Mouse (Mus musculus) kidney, postnatal 4 days (tissue): Measurements from ENCODE around the gene Ptrh1.

Experiments
- DNase-seq, 2 experiments: peaks; one replicate each; pipeline ENCODE4 v3.0.0; 2021; ENCODE audit warnings: mixed read lengths in 2 of 2

The Ptrh1 gene

DNA sequence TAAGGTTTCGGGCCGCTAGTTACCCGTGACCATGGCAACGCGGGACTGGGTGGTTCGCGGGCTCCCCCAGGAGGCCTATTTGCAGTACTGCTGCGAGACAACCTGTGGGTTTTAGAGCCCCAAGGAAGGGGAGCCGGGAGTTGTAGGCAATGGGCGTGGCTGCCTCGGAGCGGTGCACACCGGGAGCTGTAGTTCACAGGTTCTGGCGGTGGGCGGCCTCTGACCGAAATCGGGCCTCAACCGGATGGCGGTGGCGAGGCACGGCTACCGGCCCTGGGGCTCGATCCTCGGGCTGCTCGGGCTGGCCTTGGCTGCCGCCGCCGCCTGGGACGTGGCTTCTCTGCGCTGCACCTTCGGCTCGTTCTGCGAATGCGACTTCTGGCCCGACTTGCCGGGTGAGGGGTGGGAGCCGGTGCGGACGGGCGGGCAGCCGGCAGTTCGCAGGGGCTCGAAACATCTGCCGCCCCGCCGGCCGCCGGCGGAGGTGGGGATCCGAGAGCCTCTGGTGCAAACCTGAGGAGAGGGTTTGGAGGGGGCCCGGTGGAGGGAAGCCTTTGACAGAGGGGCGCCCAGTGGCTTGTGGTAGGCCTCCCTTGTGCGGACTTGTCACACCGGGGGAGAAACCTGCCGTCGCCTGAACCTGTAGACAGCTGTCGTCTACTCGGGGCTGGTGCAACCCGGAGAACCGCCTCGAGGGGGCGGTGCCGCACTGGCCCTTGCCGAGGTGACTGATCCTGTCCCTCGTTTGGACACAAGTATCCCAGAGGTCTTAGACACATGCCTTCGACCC is 18.3 kb upstream of the Ptrh1 start, which contains the start of gene Tor2a:
Gene Tor2a, plus strand, starts transcription at position 179 of the 790 bp plus-strand sequence.
- DNase-seq = peak; percentile 98

DNA sequence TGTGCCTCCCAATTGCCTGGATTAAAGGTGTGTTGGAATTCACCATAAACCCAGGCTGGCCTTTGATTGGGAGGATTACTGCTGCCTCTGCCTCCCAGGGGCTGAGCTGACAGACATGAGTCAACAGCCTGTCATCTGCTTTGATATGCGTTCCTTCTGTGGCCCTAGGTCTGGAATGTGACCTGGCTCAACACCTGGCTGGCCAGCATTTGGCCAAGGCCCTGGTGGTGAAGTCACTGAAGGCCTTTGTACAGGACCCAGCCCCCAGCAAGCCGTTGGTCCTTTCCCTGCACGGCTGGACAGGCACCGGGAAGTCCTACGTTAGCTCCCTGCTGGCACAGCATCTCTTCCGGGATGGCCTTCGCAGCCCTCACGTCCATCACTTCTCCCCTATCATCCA is 17.1 kb upstream of the Ptrh1 start:
- DNase-seq = peak in 1 of 2 experiments; percentile 37

DNA sequence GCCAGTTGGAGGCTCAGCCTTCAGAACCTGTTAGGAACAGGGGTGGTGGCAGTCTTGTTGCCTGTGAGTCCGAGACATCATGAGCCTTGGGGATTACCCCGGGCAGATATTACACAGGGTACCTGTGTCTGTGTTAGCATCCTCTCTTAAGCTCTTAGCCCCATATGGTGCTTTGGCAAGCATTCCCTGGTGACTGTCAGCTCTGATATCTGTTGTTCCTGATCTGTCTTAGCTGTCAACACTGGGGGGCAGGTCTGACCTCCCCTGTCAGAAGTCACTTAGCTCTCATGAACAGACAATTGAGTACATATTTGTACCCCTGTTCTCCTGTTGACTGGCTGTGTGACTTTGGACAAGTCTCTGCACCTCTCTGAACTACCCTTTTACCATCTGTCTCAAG is 16.6 kb upstream of the Ptrh1 start:
- DNase-seq = no peak

DNA sequence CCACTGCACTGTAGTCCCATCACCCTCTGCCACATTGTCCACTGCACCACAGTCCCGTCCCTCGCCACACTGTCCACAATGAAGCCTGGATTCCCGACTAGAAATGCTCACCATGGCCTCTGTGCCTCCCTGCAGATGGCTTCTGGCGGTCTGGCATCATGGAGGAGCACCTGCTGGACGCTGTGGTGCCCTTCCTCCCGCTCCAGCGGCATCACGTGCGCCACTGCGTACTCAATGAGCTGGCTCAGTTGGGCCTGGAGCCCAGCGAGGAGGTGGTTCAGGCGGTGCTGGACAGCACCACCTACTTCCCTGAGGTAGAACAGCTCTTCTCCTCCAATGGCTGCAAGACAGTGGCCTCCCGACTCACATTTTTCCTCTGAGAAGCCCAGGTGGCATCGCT is 14.2 kb upstream of the Ptrh1 start:
- DNase-seq = no peak

DNA sequence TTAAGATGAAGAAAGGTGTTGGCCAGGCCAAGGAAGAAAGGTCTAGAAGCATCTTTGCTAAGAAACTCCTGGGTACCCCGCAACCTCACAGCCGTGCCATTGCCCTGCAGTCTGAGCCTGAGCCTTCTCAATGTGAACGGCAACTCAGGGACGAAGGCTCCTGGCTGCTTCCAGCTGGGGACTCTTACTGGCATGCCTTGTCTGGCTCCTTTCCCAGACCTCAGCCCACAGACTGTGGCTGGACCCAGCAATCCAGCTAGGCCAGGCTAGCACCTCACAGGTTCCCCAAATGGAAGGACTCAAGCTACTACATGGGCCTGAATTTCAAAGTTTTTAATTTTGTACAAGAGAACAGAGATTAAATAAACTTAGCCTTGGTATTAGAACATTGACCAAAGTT is 13.7 kb upstream of the Ptrh1 start:
- no peak for DNase-seq

DNA sequence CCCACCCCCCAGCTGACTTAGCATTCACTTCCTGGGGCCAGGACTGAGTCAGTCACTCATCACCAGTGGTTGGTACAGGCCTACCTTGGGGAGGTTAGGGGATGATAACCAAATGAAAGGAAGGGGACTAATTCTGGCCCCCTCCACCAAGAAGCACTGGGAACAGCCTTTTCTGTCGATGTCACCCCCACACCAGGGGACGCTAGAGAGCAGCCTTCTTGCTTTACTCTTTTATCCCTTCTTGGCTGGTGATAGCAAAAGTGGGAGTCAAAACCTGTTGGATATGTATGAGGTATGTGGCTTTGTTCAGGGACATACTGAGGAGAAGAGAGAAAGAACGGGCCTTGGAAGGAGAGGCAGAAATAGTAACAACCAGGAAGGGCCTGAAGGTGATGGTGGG is 12.2 kb upstream of the Ptrh1 start:
- no peak for DNase-seq

DNA sequence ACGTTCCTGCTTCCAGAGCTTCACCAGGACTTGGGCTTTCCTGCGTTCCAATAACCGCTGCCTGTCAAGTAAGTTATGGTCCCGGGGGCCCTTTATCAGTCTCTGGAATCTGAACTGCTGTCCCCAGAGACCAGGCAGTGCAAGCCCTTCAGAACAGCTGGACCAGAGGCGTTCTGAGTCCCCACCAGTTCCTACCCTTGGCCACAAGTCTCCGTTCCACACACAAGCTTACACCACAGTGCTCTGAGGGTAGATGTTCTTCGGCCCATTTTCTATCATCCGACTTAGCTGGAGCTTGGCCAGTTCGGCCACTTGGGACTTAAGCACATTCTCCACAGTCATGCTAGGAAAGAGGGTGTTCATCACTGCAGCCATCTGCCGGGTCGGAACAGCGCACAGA is 8.3 kb upstream of the Ptrh1 start:
- peak in 1 of 2 experiments; percentile 42 for DNase-seq

DNA sequence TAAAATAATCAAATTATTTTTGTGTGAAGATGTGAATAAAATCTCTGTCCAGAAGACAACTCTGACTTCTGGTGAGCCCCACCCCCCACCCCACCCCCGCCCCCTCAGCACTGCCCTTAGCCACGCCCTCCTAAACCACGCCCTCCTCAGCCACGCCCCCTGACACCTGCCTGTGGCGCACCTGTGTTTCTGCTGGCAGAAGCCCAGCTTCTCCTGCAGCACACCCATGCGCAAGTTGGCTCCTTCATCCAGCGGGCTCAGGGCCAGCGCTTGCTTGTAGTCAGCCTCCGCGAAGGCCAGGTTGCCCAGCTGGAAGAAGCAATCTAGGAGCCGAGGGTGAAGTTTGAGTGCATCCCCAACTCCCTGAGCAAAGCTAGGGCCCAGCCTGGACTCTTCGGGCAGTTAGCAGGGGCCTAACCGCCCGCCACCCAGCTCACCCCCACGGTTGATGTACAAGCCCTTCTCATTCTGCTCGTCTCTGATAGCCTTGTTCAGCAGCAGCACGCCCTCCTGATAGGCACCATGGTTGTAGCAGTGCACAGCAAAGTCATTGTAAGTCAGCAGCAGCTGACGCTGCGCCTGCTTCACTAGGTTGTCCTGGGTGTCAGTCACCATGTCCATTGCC is 6.8 kb upstream of the Ptrh1 start:
- peak; percentile 66 to 71 for DNase-seq

DNA sequence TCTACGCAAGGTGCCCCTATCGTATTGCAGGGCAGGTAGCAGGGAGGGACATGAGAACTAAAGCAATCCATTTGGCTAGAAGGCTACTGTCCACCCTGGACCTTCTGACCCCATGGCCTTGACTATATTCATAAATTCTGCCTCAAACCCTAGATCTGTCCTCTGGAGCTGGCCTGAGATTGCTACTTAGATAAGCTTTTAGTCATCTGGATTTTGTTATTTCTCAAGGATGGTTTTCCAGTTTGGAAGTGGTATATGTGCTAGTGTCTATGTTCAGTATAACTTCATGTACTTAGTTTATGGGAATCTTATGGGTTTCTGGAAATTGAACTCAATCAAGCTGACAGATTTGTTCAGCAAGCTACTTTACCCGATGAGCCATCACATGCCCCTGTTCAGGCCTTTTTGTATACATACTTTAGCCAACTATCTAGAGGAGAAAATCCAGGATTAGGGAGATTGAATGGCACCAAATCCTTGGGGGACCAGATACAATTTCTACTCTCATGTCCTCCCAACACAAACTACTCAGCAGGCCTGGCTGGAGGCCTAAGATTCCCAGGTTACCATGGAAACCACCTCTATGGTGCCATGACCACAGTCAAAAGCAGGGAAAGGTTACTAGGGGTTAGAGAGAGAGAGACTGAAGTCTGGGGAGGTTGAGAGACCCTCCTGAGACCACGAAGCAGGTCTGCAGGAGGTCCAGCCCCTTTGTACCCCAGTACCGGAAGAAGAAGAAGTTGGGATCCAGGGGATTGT is 6.1 kb upstream of the Ptrh1 start:
- no peak for DNase-seq

DNA sequence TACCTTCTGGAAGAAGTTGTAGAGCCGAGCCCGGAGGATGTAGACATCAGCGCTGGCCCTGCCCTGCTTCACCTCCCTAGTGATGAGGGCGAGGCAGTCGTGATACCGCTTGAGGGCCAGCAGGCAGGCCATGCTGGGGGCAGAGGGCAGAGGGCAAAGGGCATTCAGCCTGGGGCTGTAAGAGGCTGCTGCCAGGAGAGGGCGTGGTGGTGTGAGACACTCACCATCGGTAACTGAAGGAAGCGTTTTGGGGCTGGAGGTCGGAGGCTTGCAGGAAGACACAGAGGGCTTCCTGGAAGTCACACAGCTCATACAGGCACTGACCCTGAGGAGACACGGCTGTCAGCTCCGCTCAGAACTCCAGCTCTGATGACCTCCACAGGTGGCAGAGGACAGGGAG is 3.7 kb upstream of the Ptrh1 start:
- peak in 1 of 2 experiments; percentile 54 for DNase-seq

DNA sequence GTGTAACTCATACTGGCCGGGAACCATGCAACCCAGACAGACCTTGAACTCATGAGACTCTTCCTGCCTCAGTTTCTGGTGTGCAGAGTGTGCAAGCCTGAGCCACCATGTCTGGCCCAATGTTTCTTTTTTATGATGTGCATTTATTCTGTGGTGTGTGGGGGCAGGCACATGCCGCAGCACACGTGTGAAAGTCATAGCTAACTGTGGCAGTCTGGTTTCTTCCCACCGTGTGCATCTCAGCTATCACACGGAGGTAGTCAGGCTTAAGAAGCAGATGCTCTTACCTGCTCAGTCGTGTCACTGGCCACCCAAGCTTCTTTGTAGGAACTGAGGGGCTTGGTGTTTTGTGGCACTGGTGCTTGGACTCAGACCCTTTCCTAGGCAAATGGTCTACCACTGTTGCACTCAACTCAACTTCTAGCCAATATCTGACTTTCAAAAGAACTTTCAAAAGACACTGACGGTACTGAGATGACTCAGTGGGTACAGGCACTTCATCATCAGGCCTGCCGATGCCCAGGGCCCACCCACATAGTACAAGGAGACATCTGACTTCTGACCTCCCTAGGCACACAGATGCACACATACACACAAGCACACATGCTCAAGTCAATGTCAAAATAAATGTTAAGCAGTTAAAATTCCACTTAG is 2.8 kb upstream of the Ptrh1 start:
- DNase-seq = no peak

DNA sequence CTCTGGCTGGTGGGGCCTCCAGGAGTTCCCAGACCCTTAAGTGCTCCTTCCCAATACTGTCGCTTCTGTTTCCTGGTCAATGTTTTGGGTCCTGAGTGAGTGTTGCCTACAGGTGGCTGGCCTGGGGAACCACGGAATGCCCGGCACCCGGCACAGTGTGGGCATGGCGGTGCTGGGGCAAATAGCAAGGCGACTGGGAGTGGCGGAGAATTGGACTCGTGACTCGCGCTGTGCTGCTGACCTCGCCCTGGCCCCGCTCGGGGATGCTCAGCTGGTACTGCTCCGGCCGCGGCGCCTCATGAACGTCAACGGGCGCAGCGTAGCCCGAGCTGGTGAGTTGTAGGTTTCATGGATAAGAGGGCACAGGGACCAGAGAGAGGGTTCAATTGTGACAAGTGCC is 606 bp downstream of the Ptrh1 start:
- DNase-seq = no peak

DNA sequence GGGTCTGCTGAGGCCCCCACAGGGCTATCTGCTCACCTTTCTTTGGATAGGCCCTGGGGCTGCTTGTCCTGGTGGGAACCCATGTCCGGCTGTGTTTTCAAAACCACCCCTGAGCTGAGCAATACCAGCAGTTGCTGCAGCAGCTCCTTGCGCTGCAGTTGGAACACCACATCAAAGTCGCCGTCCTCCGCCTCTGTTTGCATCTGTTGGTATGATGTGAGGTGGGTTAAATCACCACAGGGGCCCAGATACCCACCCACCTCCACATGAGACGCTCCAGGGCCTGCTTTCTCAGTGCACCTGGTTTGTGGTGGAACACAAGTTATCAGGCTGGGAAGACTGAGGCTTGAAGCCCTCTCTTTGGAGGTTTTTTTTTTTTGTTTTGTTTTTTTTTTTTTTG is 2.5 kb downstream of the Ptrh1 start:
- no peak for DNase-seq

DNA sequence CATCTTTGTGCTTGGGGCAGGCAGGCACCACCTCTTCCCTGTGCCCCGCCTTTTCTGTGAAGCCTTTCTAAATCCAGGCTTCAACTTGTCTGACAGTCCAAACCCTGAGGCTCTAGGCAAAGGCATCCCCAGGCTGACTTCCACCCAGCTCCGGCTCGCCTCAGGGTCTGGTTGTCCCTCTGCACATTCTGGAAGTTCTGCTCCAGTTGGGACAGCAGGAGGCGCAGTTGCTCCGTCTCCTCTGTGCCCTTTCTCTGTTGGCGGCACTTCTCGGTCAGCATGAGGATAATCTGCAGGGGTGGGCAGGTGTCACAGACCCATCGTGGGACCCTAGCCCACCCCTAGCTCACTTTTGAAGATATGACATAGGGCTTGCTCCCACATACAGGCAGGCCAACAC is 3.5 kb downstream of the Ptrh1 start:
- DNase-seq = peak; percentile 84 to 88

DNA sequence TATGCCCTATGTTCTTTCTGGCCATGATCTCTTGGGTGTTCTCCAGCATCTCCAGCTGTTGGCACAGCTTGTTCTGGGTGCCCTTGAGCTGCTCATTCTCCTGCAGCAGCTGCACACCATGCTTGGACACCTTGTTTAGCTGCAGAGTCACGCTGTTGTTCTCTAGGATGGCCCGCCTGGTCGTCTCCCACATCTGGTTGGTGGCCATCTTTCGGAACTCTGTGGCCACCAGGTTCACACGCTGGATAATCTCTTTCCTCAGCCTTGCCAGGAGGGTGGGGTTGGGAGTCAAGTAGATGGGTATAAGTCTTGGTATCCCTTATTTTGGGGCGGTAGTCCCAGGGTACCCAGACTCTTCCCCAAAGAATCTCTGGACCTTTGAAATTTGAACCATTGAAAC is 4.1 kb downstream of the Ptrh1 start:
- DNase-seq = no peak

DNA sequence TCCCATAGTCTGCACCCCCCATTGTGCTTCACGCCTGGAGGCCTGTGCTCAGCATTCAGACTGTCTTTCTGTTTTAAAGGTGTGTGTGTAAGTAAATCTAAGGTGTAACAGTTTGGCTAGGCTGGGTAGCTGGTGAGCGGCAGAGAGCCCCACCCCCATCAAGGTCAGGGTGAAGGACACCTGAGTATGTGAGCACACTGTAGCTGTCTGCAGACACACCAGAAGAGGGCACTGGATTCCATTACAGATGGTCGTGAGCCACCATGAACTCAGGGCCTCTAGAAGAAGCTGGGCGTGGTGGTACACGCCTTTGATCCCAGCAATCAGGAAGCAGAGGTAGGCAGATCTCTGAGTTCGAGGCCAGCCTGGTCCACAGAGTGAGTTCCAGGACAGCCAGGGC is 6.1 kb downstream of the Ptrh1 start:
- DNase-seq = no peak

DNA sequence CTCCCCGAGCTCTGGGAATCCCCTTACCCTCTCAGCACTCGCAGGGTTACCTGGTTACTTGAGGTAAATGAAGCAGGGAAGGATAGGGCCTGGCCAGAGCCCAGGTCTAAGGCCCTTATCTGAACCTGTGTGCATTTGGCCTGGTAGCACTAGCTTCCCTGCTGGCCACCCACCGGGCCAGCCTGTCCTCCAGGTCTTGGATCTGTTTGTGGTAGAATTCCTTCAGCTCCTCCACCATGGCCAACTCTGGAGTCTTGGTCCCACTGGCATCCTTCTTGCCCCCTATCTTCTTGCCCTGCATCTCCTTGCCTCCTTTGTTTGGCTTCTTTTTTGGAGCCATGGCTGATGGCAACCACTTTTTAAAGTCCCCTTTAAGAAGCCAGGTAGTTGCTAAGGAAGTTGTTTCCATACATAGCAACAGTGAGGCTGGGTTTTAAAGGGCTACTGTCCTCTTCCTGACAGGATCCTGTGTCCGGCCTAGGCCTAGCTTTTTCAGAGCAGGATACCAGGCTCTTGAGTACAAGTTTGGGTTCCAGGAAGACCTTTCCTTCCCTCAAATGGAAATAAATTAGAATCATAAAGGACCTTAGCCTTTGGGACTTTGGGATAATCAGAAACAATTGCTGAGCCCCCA is 8.6 kb downstream of the Ptrh1 start, which contains the start of gene Cfap157:
Gene Cfap157, minus strand, starts transcription at position 381 of the 634 bp plus-strand sequence.
- peak in 1 of 2 experiments; percentile 42 for DNase-seq

DNA sequence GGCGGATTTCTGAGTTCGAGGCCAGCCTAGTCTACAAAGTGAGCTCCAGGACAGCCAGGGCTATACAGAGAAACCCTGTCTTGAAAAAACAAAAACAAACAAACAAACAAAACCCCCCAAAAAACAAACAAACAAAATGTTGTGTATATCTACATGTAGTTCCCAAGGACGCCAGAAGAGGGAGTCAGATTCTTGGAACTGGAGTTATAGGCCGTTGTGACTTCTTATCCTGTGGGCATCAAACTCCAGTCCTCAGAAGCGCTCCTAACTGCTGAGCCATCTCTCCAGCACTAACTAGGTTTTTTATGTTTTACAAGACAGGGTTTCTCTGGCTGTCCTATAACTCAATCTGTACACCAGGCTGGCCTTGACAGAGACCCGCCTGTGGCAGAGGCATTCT is 11.6 kb downstream of the Ptrh1 start:
- no peak for DNase-seq

DNA sequence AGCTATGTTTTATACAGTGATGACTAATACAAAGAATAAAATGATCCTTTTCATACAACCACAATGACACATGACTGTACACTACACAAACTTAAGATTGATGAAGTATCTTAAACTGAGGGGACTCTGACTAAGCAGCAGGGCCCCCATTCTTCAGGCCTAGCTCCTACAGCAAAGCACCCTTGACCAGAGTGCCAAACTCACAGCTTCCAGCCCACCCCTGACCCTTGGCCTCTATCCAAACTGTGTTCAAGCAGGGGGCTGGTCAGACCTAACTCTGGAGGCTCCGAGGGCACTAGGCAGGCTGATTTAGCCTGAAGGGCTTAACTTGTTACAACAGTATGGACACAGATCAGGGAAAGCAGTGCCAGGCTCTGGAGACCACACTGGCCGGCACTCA is 13.0 kb downstream of the Ptrh1 start:
- DNase-seq = no peak

DNA sequence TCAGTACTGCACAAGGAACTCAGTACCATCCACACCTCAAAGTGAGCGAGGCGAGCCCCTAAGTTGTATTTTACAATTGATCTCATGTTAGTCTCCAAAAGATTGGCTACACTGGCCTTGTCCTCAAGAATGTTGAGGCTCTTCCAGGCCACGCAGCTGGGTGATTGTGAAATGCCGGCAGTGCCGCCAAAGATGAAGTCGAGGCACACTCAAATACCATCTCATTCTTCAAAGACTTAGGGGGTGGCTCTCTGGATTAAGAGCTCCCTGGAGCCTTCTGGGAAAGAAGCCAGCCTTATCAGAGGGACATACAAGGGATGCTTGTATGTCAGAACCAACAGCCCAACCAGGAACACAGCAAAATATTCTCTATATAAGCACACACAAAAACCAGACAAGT is 15.7 kb downstream of the Ptrh1 start:
- DNase-seq = peak in 1 of 2 experiments; percentile 41

DNA sequence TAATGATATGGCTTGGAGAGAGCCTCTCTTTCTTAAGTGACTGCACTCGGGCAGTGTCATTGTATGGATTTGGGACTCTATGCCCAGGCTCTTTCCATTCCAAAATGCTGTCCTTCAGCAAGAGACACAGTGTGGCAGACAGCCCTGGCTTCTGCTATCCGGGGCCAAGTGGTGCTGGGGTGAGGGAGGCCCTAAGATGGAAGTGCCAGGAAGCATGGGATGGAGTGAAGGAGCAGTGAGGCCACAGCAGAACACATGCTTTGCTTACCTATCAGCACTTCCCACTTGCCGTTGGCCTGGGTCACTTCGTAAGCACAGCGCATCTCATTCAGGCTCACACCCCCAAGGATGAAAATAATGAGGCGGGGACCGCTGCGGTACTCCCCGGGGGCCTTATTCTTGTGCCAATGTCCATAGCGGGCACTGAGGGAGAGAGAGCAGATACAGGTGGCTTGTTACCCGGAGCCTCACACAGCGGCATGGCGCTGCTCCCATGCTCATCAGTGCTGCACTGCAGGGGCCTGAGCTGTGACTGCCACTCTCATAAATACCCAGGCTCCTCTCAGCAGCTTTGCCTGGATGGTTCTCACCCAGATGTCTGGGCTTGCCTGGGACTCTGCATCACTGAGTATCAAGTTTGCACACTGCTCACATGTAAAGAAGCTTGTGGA is 20.3 kb downstream of the Ptrh1 start:
- no peak for DNase-seq
